Mouse (Mus musculus): Measurements from ENCODE around the gene Mutyh.
"Not testable (repeated sequence)": the region's sequence is repeated elsewhere in the genome, so short reads cannot be mapped to it uniquely, and the experiment has no call there.

Mutyh gene

GRCm38 (mm10) chr4:116820902-116821693 lies 13.6 kb downstream of the Mutyh start:
- peak; percentile 48 to 53 for DNase-seq (ENCODE audit: low spot score in 2 of 2)

- DNase-seq (ENCODE audit: low spot score in 2 of 2), result no peak
These were observed 14.1 kb downstream of the Mutyh start, which contains the start of gene Hpdl for GRCm38 (mm10) chr4:116821694-116822016. Hpdl (minus strand) TSS chr4:116821707.

- DNase-seq (ENCODE audit: low spot score in 2 of 2), result peak; percentile 71 to 74
These were observed 17.1 kb downstream of the Mutyh start for GRCm38 (mm10) chr4:116824541-116825004.

GRCm38 (mm10) chr4:116827819-116828218 lies 20.3 kb downstream of the Mutyh start:
- peak in 1 of 2 experiments; percentile 34 for DNase-seq (ENCODE audit: low spot score in 2 of 2)

GRCm38 (mm10) chr4:116829364-116830069 lies 22.0 kb downstream of the Mutyh start:
- no peak for DNase-seq (ENCODE audit: low spot score in 2 of 2)

- no peak for DNase-seq (ENCODE audit: low spot score in 2 of 2)
These were observed 22.5 kb downstream of the Mutyh start for GRCm38 (mm10) chr4:116830070-116830368.

- no peak for DNase-seq (ENCODE audit: low spot score in 2 of 2)
These were observed 31.5 kb downstream of the Mutyh start for GRCm38 (mm10) chr4:116838999-116839398.

- not testable (repeated sequence) for DNase-seq (ENCODE audit: low spot score in 2 of 2)
These were observed 32.6 kb downstream of the Mutyh start for GRCm38 (mm10) chr4:116840096-116840495.

- no peak for DNase-seq (ENCODE audit: low spot score in 2 of 2)
These were observed 33.3 kb downstream of the Mutyh start for GRCm38 (mm10) chr4:116840841-116841240.

GRCm38 (mm10) chr4:116844324-116844723 lies 36.8 kb downstream of the Mutyh start:
- no peak for DNase-seq (ENCODE audit: low spot score in 2 of 2)

GRCm38 (mm10) chr4:116849901-116850300 lies 42.4 kb downstream of the Mutyh start:
- DNase-seq (ENCODE audit: low spot score in 2 of 2), result no peak

- no peak for DNase-seq (ENCODE audit: low spot score in 2 of 2)
These were observed 46.8 kb downstream of the Mutyh start for GRCm38 (mm10) chr4:116854286-116854685.

- no peak for DNase-seq (ENCODE audit: low spot score in 2 of 2)
These were observed 49.7 kb downstream of the Mutyh start for GRCm38 (mm10) chr4:116857203-116857602.

- no peak for DNase-seq (ENCODE audit: low spot score in 2 of 2)
These were observed 52.2 kb downstream of the Mutyh start for GRCm38 (mm10) chr4:116859711-116860110.

- no peak for DNase-seq (ENCODE audit: low spot score in 2 of 2)
These were observed 54.5 kb downstream of the Mutyh start for GRCm38 (mm10) chr4:116862023-116862422.

Measured in spleen, postnatal 36 days (tissue).